Mouse (Mus musculus) ZHBTc4 (cell line): Measurements from ENCODE around the gene Prg3.

Experiments
- DNase-seq: peaks from one replicate; pipeline ENCODE4 v3.0.0-alpha.2; 2011; ENCODE audit warnings: low read depth, low spot score

Prg3 gene

GRCm38 (mm10) chr2:84996376-84996775 lies 8.4 kb downstream of the Prg3 start:
- DNase-seq = no peak

GRCm38 (mm10) chr2:84999486-85000181 lies 11.6 kb downstream of the Prg3 start:
- DNase-seq = no peak

GRCm38 (mm10) chr2:85001497-85001896 lies 13.5 kb downstream of the Prg3 start:
- DNase-seq = no peak

GRCm38 (mm10) chr2:85002575-85002974 lies 14.6 kb downstream of the Prg3 start:
- peak; percentile 68 for DNase-seq

- DNase-seq = no peak
Measured at GRCm38 (mm10) chr2:85004341-85004740, 16.3 kb downstream of the Prg3 start.

GRCm38 (mm10) chr2:85006600-85006999 lies 18.6 kb downstream of the Prg3 start:
- no peak for DNase-seq

GRCm38 (mm10) chr2:85007729-85008128 lies 19.7 kb downstream of the Prg3 start:
- peak; percentile 58 for DNase-seq

GRCm38 (mm10) chr2:85009212-85009611 lies 21.2 kb downstream of the Prg3 start:
- DNase-seq = no peak

- no peak for DNase-seq
Measured at GRCm38 (mm10) chr2:85011906-85012604, 24.0 kb downstream of the Prg3 start.

- no peak for DNase-seq
Measured at GRCm38 (mm10) chr2:85012679-85013078, 24.7 kb downstream of the Prg3 start.

GRCm38 (mm10) chr2:85013826-85014587 lies 26.0 kb downstream of the Prg3 start:
- no peak for DNase-seq

- DNase-seq = no peak
Measured at GRCm38 (mm10) chr2:85014588-85014982, 26.6 kb downstream of the Prg3 start.

- peak; percentile 56 for DNase-seq
Measured at GRCm38 (mm10) chr2:85022043-85022442, 34.0 kb downstream of the Prg3 start.

GRCm38 (mm10) chr2:85026178-85026577 lies 38.2 kb downstream of the Prg3 start:
- DNase-seq = no peak

GRCm38 (mm10) chr2:85027281-85027680 lies 39.3 kb downstream of the Prg3 start:
- DNase-seq = no peak

GRCm38 (mm10) chr2:85029897-85030296 lies 41.9 kb downstream of the Prg3 start:
- peak; percentile 19 for DNase-seq

GRCm38 (mm10) chr2:85030989-85031388 lies 43.0 kb downstream of the Prg3 start:
- DNase-seq = no peak

GRCm38 (mm10) chr2:85033121-85033520 lies 45.1 kb downstream of the Prg3 start:
- no peak for DNase-seq

GRCm38 (mm10) chr2:85034169-85034568 lies 46.2 kb downstream of the Prg3 start:
- no peak for DNase-seq

- DNase-seq = no peak
Measured at GRCm38 (mm10) chr2:85036507-85037046, 48.6 kb downstream of the Prg3 start.

- DNase-seq = peak; percentile 97
Measured at GRCm38 (mm10) chr2:85037047-85038026, 49.3 kb downstream of the Prg3 start, which contains the start of the genes Ssrp1 and P2rx3. Ssrp1 (plus strand) TSS chr2:85037234. P2rx3 (minus strand) TSS chr2:85037462.
